ENCODE assay signal across 19 mouse cellular contexts in genomic region chr12:111911171-111911760, GRCm38 (mm10). TPM values are rescaled to one million over a fixed set of nuclear protein-coding genes. Genes with fewer than 3 reads are reported as not detected.
DNase-seq lines count a peak whose midpoint lies in the region; ATAC-seq and TF ChIP-seq lines count a peak whose summit lies in the region.
"Had no signal": no experiment of that assay in that cellular context is flagged by ENCODE, and none has a peak within 500 bp of the region (broad histone marks: within the 10 kb centered on the region; RNA-seq: fewer than 3 reads in every experiment).

No protein-coding gene starts in this region.

- DNase-seq in heart, adult 11 months, result peak; percentile 94
- DNase-seq in midbrain, embryonic 11.5 days (ENCODE audit: low spot score, missing footprints), result peak; percentile 69
- DNase-seq in midbrain, postnatal 0 days (ENCODE audit: low spot score), result no peak
- DNase-seq in MN1 (ENCODE audit: low spot score), result no peak
- DNase-seq in lung, postnatal 4 days, result no peak
- DNase-seq: adrenal gland, postnatal 25 days; cerebellum, postnatal 10 days; heart, postnatal 14 days; kidney, postnatal 25 days; thymus, postnatal 36 days had no signal

- no peak overlapping the region for H3K4me3 ChIP-seq in heart, embryonic 11.5 days (ENCODE audit: low read depth, low read length)
- no peak overlapping the region for H3K4me3 ChIP-seq in midbrain, embryonic 11.5 days (ENCODE audit: low read depth, low read length)
- no peak overlapping the region for H3K4me3 ChIP-seq in midbrain, postnatal 0 days (ENCODE audit: low read depth, low read length)
- no peak overlapping the region for H3K4me3 ChIP-seq in stomach, embryonic 14.5 days (ENCODE audit: low read depth, low read length)
- H3K4me3 ChIP-seq: embryonic facial prominence, embryonic 12.5 days; forebrain, embryonic 12.5 days; heart, embryonic 13.5 days; hindbrain, embryonic 12.5 days; limb, embryonic 12.5 days; midbrain, embryonic 10.5 days had no signal

- peaks cover 8% of the 10 kb centered on the region; the same call in 1 of the 2 replicates for H3K4me1 ChIP-seq in heart, embryonic 11.5 days (ENCODE audit: control insufficient read depth, insufficient read depth, low read length)
- H3K4me1 ChIP-seq in midbrain, embryonic 11.5 days (ENCODE audit: control insufficient read depth, insufficient read depth, low read length), result peaks cover 3% of the 10 kb centered on the region; the same call in 1 of the 2 replicates
- 0 out of 2 replicates have a peak, but pooled peaks cover 3% of the 10 kb centered on the region for H3K4me1 ChIP-seq in midbrain, postnatal 0 days (ENCODE audit: insufficient read depth, low read length)
- peaks cover 14% of the 10 kb centered on the region; the same call in 1 of the 2 replicates for H3K4me1 ChIP-seq in stomach, embryonic 14.5 days (ENCODE audit: control insufficient read depth, insufficient read depth, low read length)

- no peaks in the 10 kb centered on the region for H3K9me3 ChIP-seq in heart, embryonic 11.5 days (replicated peaks; ENCODE audit: control insufficient read depth, low read length)
- H3K9me3 ChIP-seq in midbrain, embryonic 11.5 days (ENCODE audit: control insufficient read depth, low read length), result no peaks in the 10 kb centered on the region
- no peaks in the 10 kb centered on the region for H3K9me3 ChIP-seq in midbrain, postnatal 0 days (ENCODE audit: low read length)
- no peaks in the 10 kb centered on the region for H3K9me3 ChIP-seq in stomach, embryonic 14.5 days (ENCODE audit: control insufficient read depth, low read depth, low read length)
- H3K9me3 ChIP-seq: embryonic facial prominence, embryonic 12.5 days; forebrain, embryonic 12.5 days; heart, embryonic 13.5 days; hindbrain, embryonic 12.5 days; limb, embryonic 12.5 days; midbrain, embryonic 10.5 days had no signal

- H3K4me2 ChIP-seq in heart, embryonic 11.5 days, result no peak overlapping the region
- H3K4me2 ChIP-seq in midbrain, embryonic 11.5 days, result no peak overlapping the region
- H3K4me2 ChIP-seq in midbrain, postnatal 0 days (ENCODE audit: low read depth, low read length, poor library complexity, severe bottlenecking), result no peak overlapping the region
- H3K4me2 ChIP-seq in stomach, embryonic 14.5 days (replicated peaks; ENCODE audit: low read depth, low read length), result no peak overlapping the region
- H3K4me2 ChIP-seq: embryonic facial prominence, embryonic 12.5 days; forebrain, embryonic 12.5 days; heart, embryonic 13.5 days; hindbrain, embryonic 12.5 days; limb, embryonic 12.5 days had no signal

- no peak overlapping the region for H3K27ac ChIP-seq in heart, embryonic 11.5 days (ENCODE audit: low read depth, low read length)
- no peak overlapping the region for H3K27ac ChIP-seq in midbrain, embryonic 11.5 days (ENCODE audit: low read depth, low read length)
- no peak overlapping the region for H3K27ac ChIP-seq in midbrain, postnatal 0 days (ENCODE audit: low read depth, low read length)
- H3K27ac ChIP-seq in stomach, embryonic 14.5 days (ENCODE audit: low read length), result peak overlapping the region; percentile 8; the same call in 1 of the 2 replicates
- H3K27ac ChIP-seq: embryonic facial prominence, embryonic 12.5 days; forebrain, embryonic 12.5 days; heart, embryonic 13.5 days; hindbrain, embryonic 12.5 days; limb, embryonic 12.5 days; liver, embryonic 14.5 days; midbrain, embryonic 10.5 days had no signal

- H3K27me3 ChIP-seq in heart, embryonic 11.5 days (ENCODE audit: control insufficient read depth, insufficient read depth, low read length), result no peaks in the 10 kb centered on the region; the same call in 1 of the 2 replicates
- H3K27me3 ChIP-seq in midbrain, embryonic 11.5 days (ENCODE audit: control insufficient read depth, insufficient read depth, low read length), result peaks cover 20% of the 10 kb centered on the region
- no peaks in the 10 kb centered on the region for H3K27me3 ChIP-seq in midbrain, postnatal 0 days (ENCODE audit: insufficient read depth, low read length)
- no peaks in the 10 kb centered on the region for H3K27me3 ChIP-seq in stomach, embryonic 14.5 days (ENCODE audit: control insufficient read depth, insufficient read depth, low read length)

- no peak for TF ChIP-seq CTCF in midbrain, postnatal 0 days (IDR thresholded peaks at IDR 0.05)

- no peaks in the 10 kb centered on the region for H3K36me3 ChIP-seq in heart, embryonic 11.5 days (ENCODE audit: control insufficient read depth, insufficient read depth, low read length)
- H3K36me3 ChIP-seq in midbrain, embryonic 11.5 days (ENCODE audit: control insufficient read depth, insufficient read depth, low read length), result no peaks in the 10 kb centered on the region
- no peaks in the 10 kb centered on the region for H3K36me3 ChIP-seq in midbrain, postnatal 0 days (ENCODE audit: insufficient read depth, low read length)
- H3K36me3 ChIP-seq in stomach, embryonic 14.5 days (ENCODE audit: control insufficient read depth, insufficient read depth, low read length), result no peaks in the 10 kb centered on the region
- H3K36me3 ChIP-seq: embryonic facial prominence, embryonic 12.5 days; forebrain, embryonic 12.5 days; heart, embryonic 13.5 days; hindbrain, embryonic 12.5 days; limb, embryonic 12.5 days; midbrain, embryonic 10.5 days had no signal

- no peak overlapping the region for H3K9ac ChIP-seq in heart, embryonic 11.5 days (ENCODE audit: low read depth, low read length)
- H3K9ac ChIP-seq in midbrain, embryonic 11.5 days (ENCODE audit: low read length), result no peak overlapping the region
- H3K9ac ChIP-seq in midbrain, postnatal 0 days (replicated peaks; ENCODE audit: low read length, poor library complexity, severe bottlenecking), result no peak overlapping the region
- no peak overlapping the region for H3K9ac ChIP-seq in stomach, embryonic 14.5 days (replicated peaks; ENCODE audit: low read depth, low read length)
- H3K9ac ChIP-seq: embryonic facial prominence, embryonic 12.5 days; forebrain, embryonic 12.5 days; heart, embryonic 13.5 days; hindbrain, embryonic 12.5 days; limb, embryonic 12.5 days; liver, embryonic 14.5 days had no signal

- no peak for ATAC-seq in heart, embryonic 11.5 days (replicated peaks; ENCODE audit: insufficient number of reproducible peaks, low FRiP score, low TSS enrichment)
- ATAC-seq in midbrain, embryonic 11.5 days (ENCODE audit: low FRiP score), result no peak
- ATAC-seq in midbrain, postnatal 0 days (ENCODE audit: low FRiP score), result no peak
- ATAC-seq in stomach, embryonic 14.5 days (ENCODE audit: insufficient number of reproducible peaks, insufficient read depth, low FRiP score, low read depth), result no peak

- WGBS in heart, embryonic 11.5 days (ENCODE audit: insufficient replicate concordance), result 87% methylated on average over 15 of the region's 15 CpGs
- 91% methylated on average over 15 of the region's 15 CpGs for WGBS in midbrain, embryonic 11.5 days
- WGBS in midbrain, postnatal 0 days, result 86% methylated on average over 15 of the region's 15 CpGs
- whole genome bisulfite sequencing in stomach, embryonic 14.5 days, result 79% methylated on average over 15 of the region's 15 CpGs

RNA-seq across cellular contexts. Expression of gene Ppp1r13b, which starts 3.4 kb away (rescaled TPM):
- polyA plus RNA-seq in heart, embryonic 11.5 days (2014; fragmentation: Nextera tagmentation; extraction: Ambion mirVana), result 15.8 and 16.5 TPM in 2 replicates
- 4.9 and 6.3 TPM in 2 replicates for polyA plus RNA-seq in midbrain, embryonic 11.5 days (2014; fragmentation: Nextera tagmentation; extraction: Ambion mirVana)
- total RNA-seq in midbrain, postnatal 0 days (2014; rRNA removed), result 58.5 and 79.3 TPM in 2 replicates
- 38.5 and 47.0 TPM in 2 replicates for polyA plus RNA-seq in midbrain, postnatal 0 days (2015; fragmentation: Nextera tagmentation; extraction: Ambion mirVana)
- polyA plus RNA-seq in stomach, embryonic 14.5 days (2014; fragmentation: Nextera tagmentation; extraction: Ambion mirVana), result 20.9 and 23.9 TPM in 2 replicates

RNA-seq across cellular contexts. Expression of gene Atp5mpl, which starts 55.5 kb away (rescaled TPM):
- 1,282 and 1,314 TPM in 2 replicates for polyA plus RNA-seq in heart, embryonic 11.5 days (2014; fragmentation: Nextera tagmentation; extraction: Ambion mirVana)
- 565 and 627 TPM in 2 replicates for polyA plus RNA-seq in midbrain, embryonic 11.5 days (2014; fragmentation: Nextera tagmentation; extraction: Ambion mirVana)
- 172 and 371 TPM in 2 replicates for total RNA-seq in midbrain, postnatal 0 days (2014; rRNA removed)
- polyA plus RNA-seq in midbrain, postnatal 0 days (2015; fragmentation: Nextera tagmentation; extraction: Ambion mirVana), result 836 and 886 TPM in 2 replicates
- 681 and 750 TPM in 2 replicates for polyA plus RNA-seq in stomach, embryonic 14.5 days (2014; fragmentation: Nextera tagmentation; extraction: Ambion mirVana)

Comparison
In these comparisons a context has a peak if more than half of its experiments do, and no peak if none do; other contexts are left out.
1. DNase-seq: peak in heart, adult 11 months (single experiment) and midbrain, embryonic 11.5 days (single experiment); none in midbrain, postnatal 0 days (single experiment), MN1 (single experiment) and lung, postnatal 4 days (0 of 2).